Mouse (Mus musculus) bone marrow, adult 2 months (tissue): Measurements from ENCODE around the gene Setd1b.

ENCODE experiments used
- CTCF ChIP-seq: fragments of 200-500 bp; IDR thresholded peaks from 2 replicates; pipeline ENCODE4 v1.5.1; 2011; ENCODE audit warnings: low read length, control low read depth; ENCODE audit not compliant: control insufficient read depth, insufficient read depth
- POLR2A ChIP-seq: fragments of 200-500 bp; IDR thresholded peaks from 2 replicates; pipeline ENCODE4 v1.6.1; 2011; ENCODE audit warnings: low read depth, mild to moderate bottlenecking, control low read depth, low read length, borderline replicate concordance; ENCODE audit not compliant: control insufficient read depth

GRCm38 (mm10) chr5:123195500-123196000 is 53.6 kb downstream of the Setd1b start:
- TF ChIP-seq CTCF, result no peak
- TF ChIP-seq POLR2A, result no peak
